Mouse (Mus musculus) urinary bladder, postnatal 14 days (tissue): Measurements from ENCODE around the gene Lhfpl2.

Experiments
- DNase-seq: peaks from one replicate; pipeline ENCODE4 v3.0.0; 2021; ENCODE audit warnings: low spot score

Gene Lhfpl2

DNA sequence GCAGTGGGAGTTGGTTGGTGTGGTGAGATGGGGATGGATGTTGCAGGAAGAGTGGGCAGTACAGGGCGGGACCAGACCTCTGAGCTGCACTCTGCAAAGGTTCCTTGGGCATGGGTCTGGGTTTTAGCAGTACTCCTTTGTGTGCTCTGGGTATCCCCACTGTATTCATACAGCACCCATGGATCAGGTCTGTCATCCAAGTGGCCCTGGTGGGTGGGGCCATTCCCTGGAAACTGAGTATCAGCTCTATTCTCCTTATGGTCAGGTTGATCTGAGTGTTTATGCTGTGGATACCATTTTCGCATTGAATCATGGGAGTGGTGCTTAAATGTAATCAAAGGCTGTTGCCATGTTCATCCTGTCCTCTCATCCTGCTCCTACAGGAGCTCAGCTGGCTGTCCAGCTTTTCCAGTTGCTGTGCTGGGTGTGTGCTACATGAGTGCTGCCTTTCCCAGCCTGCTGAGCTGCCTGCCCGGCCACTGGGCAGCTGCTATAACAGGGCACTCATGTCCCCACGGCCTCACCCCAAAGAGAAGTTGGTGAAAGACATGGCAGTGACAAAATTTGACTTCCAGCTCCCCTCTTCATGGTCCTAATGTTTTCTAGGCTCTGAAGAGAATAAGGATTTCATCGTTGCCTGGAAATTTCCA, 9.2 kb downstream of the Lhfpl2 start:
- DNase-seq = no peak

DNA sequence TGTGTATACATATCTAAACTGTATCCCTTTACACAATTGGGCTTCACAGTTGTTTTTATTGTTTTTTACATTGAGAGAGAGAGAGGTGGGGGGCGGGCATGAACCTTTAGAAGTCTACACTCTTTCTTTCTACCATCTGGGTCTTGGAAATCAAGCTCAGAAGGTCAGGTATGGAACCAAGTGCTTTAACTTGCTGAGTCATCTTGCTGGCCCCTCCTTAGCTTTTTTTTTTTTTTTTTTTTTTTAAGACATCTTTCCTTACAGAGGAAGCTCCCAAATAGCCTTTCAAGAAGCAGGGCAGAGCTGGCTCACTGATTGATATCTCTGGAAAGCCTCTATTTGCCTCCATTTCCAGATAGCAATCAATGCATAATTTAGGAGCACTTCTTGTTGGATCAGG, 10.7 kb downstream of the Lhfpl2 start:
- no peak for DNase-seq

DNA sequence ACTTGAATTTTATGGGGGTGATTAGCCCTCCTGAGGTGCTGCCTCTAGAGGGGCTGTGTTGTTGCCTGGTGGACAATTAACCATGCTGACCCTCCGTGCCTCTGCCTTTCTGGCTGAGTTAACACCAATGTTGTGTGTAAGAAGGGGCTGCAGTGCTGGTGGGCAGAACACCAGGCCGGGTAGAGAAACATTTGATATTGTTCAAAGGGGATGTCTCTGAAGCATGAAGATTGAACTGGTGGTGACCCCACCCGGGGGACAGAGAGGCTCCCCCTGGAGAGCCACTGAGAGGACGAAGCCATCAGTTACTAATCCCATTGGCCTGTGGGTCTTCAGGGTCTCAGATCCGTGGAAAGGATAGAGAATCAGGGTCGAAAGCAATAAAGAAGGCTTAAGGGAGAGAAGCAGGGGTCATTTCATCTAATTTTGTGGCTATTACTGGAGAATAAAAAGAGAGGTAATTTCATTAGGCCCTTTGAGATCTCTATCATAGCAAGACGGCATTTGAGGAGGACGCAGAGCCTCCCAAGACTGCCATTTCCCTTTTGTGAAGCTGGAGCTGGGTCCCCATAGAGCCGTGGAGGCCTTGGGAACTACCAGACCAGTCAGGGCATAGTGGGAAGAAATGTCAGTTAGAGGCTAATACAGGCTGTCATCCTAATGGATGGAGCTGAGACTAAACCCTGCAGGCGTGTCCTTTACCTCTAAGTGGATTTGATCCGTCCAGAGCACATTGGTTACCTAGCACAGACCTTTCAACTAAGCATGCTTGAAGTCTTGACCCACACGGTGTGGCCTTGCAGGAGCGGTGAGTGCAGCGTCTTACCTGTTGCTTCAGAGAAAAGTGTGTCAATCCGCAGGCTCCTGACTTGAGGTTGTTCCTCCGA, 12.1 kb downstream of the Lhfpl2 start:
- no peak for DNase-seq

DNA sequence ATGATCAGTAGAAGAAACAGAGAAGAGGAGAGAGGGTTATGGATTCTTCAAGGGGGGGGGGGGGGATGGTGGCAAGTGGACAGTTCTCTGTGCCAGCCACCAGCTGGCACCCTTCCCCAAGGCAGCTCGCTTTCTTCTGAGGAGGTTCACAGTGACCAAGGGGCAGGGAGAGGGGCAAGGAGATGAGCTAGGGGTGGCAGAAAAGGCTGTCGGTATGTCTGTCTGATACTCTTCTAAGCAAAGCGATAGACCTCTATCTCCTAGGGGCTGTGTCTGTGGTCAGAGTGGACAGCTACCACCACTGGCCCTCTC, 12.7 kb downstream of the Lhfpl2 start:
- DNase-seq = no peak

DNA sequence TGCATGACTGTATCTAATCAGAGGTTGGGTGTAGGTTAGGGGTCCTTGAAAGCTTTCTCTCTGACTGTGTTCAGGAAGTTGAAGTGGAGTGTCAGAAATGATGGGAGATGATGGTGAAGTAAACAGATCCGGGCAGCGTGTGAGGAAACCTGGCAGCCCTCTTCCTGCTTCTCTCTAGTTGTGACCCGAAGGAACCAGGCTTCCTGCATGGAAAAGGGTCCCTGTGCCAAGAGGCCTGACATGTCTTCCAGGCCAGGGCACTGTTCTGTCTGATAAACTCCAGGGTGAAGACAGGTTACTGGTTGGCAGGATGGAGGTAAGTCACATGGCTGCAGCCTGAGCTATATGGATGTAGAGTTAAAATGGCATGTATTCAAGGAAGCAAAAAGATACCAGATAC, 13.3 kb downstream of the Lhfpl2 start:
- no peak for DNase-seq

DNA sequence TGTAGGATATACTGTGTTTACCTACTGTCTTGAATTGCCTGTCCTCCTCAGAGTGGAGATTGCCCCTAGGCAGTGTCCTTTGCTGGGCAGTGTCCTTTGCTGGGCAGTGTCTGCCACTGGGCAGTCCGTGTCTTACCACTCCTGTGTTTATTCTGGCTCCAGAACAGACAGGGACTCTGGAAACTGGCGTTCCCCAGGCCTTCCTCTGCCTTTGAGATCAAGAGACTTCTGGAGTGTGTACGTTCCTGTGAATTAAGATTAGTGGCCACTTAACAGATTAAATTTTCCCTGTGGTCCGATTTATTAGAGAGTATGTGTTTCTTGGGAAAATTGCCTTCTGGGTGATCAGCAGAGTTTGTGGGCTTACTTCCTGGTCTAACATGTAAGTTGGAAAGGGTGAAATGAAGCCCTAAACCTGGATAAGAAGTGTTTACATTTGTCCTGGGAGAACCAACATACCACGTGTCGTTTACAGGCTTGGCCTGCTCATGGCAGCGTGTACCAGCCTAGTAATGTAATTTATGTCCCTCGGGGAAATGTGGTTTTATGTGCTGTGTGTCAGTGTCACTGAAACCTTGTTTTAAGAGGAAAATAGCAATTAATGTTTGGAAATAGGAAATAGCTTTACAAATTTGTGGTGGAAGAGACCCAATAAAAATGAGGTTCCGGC, 15.6 kb downstream of the Lhfpl2 start:
- no peak for DNase-seq

DNA sequence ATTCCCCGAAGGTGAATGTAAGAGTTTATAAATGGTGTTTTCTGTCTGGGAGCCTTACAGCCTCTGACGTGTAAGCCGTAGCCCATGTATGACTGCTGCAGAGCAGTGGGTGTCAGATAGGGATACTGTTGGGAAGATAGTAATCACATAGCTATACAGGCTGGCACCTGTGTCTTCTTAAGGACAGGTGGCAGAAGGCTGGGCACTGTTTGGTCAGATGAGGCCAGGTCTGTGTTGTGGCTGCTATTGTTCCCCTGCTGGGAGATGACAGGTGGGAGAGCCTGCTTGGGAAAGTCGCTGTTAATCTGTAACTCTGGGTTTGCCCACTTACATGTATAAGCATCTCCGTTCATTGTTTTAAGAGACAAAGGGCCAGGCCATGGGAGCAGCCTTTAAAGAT, 16.1 kb downstream of the Lhfpl2 start:
- no peak for DNase-seq

DNA sequence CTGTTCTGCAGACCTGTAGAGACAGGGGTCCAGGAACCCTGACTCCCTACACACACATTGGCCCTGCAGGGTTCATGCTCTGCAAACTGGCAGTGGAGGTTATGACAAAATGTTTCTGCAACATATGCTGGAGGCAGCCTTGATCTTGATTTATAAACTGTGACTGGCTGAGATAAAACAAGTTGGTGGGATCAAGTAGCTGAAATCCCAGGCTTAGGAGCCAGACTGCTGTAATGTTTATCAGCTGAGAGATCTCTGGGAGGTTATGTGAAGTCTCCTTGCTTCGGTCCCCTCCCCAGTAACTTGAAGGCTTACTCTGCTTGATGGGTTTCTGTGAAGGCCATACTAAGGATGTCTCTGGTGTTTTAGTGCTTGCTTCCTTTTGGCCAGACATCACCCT, 17.6 kb downstream of the Lhfpl2 start:
- DNase-seq = no peak

DNA sequence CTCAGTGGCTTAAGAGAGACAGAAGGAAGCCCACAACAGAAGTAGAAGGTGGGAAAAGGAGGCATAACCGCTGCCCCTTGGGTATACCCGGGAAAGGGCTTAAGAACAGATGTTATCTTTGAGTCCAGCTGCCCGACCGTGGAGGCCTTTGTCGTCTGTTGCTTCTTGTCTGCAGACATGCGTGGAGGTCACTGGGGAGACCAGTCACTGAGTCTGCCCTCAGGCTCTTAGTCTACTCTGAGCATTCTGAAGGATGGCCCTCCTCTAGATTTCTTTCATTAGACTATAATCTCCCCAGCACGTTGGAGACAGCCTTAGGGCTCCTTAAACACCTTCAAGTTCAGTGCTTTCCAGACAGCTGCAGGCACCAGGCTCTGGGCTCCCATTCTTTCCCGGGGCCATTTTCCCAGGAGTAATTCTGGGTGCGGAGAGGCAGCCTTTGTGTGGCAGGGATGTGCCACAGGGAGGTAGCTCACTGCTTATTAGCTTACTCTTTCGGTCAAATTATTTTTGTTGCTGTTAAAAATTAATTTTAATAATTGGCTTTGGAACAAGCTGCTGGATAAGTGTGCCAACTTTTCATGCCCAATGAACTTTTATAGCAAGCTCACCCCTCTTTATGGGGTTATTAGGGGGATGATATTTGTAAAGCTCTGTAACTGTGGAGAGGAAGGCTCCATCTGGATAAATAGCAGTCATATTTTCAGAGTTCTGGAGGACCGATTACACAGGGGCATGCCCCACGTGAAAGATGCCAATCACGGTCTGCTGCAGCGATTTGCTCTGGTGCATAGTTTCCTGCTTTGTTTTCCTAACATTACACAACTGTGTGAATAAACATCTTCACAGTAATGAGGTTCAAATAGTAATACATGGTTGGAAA, 19.8 kb downstream of the Lhfpl2 start:
- DNase-seq = no peak

DNA sequence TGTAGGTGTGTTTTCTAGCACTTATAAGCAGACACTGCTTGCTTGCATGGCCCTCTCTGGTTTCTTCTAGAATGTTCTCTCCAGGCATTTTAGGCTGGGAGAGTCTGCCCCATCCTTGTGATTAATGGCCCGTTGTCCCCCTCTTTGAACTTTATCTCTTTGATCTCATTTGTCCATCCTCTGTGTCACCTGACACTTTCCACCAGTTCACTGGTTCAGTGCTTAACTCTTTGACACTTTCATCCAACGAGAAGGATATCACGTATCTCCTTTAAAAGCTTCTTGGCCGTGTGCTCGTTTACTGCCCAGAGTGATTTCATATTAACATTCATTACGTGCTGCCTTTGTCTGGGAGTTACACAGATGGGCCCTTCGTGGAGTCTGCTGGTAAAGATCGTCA, 25.6 kb downstream of the Lhfpl2 start:
- DNase-seq = no peak

DNA sequence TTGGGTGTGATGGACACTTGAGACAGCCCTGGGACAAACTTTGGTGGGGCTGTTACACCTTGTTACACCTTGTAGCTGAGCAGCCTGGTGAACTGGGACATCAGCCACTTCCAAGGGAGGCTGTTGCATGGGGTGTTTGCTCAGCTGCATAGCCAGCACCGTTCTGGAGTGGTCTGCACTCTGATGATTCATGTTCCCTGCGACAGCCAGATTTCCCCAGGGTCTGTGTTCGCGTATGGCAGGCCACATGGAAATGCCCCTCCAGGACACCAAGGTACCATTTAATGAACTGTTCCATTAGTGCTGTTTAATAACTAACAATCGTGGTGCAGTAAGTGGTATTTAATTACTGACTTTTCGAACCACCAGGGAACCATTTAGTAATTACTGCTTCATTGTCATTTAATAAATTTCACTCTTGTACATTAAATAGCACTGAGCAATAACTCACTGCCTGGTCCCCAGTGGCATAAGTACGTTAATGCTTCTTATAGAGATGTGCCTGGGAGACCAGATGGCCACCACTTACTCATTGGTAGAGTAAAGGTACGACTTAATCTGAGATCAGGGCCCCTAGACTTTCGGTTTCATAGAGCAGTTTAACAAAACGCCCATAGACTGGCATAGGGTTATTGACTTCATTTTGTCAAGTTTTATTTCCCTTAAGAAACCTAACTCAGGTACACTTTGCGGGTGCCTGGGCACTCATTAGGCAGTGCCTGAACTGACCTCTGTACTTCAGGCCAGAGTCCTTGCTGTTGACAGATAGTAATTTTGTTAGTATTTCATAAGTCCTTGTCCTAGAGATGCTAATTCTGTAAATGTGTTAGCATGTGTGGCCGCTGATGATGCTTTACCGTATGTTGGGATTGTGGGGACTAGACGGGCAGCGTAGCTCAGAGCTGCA, 26.9 kb downstream of the Lhfpl2 start:
- DNase-seq = no peak

DNA sequence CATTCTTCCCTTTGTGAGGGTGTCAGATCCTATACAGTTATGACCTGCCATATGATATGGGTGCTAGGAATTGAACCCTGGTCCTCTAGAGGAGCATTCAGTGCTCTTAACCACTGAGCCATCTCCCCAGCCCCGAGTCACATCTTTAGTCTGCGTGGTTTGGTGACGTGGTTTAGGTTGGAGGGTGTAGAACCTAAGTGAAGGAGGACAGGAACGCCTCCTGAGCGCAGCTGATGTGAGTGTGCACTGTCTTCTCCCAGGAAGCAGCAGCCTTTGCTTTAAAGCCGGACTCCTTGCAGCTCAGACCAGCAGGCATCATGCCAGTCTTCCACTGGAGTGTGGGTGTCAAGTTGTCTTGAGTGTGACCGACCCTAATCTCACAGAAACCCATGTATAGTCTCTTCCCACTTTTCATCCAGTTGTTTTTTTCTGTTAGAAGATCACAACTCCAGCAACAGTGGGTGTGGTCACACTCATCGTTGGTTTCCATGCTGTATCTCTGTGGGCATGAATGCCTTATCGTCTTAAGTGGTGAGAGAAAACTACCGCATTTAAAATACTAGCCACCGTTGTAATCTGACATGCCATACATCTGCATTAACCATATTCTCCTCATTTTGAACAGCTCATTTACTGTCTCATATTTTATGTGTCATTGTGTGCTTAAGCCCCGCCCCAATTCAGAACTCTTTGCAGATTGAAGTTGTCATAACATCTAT, 28.7 kb downstream of the Lhfpl2 start:
- no peak for DNase-seq

DNA sequence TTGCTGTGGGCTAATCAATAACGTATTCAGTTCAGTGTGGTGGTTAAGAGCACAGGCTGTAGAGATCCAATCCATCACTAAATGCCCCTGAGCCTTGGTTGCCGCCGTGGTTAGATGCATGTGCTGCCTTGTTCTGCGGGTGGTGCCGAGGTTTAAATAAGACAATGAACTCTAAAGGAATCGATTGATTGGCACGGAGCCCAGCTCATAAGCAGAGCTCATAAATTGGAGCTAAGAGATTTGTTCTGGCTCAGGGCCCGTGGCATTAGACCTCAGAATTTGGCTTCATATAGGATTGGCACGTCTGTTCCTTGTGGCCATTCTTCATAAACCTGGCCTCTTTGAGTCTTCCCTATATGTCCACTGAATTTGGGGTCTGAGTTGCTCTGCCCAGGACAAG, 29.5 kb downstream of the Lhfpl2 start:
- no peak for DNase-seq

DNA sequence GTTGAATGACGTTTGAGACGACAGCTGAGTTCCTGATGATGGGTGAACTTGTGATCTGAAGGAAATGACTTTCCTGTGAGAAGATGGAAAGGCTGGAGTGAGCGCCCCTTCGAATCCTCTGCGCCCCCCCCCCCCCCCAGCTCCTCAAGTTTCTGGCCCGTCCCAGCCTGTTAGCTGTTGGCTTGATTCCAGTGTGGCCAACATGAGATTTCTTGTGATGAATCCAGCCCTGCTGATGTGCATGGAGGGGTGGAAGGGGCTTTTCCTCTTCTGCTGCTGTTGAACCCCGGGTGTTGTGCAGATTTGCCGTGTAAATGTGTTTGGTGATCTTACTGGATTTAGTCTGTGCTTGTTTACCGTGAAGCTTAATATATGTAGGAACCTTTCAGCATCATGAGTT, 31.2 kb downstream of the Lhfpl2 start:
- no peak for DNase-seq

DNA sequence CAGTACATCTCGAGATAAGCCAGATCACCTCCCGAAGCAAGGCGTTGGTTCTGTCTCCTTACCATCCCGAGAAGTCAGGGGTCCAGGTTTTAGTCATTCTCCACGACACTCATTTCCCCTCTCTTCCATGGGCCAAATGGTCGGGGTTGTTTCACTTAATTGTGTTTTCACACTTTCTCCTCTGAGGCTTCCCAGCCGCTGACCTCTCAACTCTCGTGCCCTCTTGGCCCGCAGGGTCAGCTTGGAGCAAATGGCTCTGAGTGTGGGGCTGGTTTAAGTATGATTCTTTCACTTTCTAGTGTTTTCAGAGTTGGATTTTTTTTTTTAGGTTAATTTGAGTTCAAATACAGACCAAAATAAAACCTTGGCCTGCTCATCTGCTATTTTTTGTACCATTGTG, 31.7 kb downstream of the Lhfpl2 start:
- no peak for DNase-seq

DNA sequence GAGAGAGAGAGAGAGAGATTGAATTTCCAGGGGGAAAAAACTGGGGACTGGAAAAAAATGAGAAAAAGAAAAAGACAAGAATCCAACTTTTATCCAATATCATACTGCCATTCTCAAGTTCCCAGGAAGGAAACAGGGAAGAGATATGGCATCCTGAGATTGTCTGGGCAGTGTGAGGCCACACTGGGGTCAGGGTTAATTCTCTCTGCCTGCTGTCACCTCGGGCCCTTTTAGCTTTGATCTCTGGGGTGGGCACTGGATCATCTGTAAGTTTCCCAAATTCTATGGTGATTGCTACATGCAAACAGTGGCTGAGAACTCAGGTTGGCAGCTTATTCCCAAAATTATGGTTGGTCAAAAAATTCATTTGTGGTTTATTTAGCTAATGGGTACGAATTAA, 33.8 kb downstream of the Lhfpl2 start:
- DNase-seq = no peak

DNA sequence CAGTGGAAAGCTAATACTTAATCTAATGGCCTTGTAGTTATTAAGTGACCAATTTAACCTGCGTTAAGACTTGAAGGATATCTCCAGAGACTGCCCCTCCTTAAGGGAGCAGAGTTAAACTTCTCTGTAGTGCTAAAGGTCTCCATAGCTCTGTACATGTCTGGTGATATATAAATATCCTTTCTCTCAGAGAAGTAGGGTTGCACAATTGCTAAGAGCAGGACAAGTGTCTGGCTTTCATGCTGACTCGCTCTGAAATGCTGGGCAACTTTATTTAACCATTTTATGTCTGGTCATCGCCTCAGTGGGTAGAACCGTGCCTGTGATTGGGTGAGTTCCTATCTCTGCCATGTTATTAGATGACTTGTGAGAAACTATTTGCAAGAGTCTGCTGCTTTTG, 36.6 kb downstream of the Lhfpl2 start:
- DNase-seq = no peak

DNA sequence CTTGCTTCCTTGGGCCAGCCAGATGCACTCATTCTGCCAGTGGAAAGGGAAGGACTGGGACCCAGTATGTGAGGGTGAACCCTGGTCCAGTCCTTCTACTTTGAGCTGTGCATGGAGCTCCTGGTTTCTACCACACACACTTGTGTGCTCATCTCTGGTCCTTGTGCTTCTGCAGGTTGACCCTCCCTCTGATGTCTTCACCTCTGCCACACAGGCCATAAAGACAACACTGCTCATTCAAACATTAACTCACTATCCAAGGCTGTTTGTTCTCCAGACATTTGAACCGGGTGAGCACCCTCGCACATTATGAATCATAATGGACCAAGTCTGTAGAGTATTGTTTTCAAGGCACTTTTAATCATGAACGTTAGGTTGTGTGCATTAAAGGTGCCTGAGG, 37.0 kb downstream of the Lhfpl2 start:
- DNase-seq = no peak

DNA sequence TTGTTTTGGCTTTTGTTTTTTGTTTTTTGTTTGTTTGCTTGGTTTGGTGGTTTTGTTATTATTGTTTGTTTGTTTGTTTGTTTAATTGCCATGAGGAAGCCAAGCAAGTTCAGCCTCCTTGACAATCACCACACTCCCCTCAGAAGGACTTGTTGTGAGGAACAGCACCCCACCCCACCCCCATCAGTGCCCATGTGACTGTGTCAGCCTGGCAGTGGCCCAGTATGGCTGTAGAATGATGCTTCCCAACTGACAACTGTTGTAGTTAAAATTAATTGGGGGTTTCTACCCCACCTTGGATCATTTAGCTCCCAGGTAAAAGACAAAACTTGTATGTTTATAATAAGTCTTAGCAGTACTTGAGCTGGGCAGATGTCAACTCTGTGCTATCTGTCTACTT, 37.6 kb downstream of the Lhfpl2 start:
- DNase-seq = no peak

DNA sequence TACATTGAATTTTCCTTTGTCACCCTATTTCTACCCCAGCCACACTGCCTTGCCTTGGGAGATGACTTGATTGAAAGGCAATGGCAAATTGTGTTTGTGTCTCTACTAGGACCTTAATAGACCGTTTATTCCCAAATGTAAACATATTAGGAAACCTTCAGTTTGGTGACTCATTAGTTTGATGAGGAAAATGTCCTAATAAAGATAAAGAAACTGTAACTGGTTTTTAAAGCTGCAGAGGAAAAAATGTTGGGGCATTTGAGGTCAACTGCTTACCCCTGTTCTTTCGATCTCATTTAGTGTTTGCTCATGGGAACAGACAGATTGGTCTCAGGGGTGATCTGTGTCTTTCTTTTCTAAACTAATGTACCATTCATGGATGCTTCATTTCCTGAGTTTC, 40.1 kb downstream of the Lhfpl2 start:
- DNase-seq = no peak
